In the genomic region with DNA sequence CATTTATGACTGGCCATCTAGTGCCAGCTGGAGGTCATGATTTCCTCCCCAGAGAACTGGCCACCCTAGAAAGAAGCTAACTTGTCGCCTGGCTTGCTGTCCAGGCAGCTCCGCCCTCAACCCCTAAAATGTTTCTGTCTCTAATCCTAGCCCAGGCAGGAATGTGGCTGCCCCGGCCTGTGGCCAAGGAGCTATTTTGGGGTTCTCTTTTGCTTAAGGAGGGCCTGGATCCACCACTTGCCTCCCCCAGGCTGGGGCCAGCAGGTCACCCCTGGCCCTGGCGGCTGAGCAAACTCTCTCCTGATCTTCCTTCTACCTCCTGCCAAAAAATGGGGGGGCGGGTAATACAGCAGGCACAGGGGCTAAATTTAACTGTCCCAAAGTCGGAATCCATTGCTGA, we compare ENCODE assay signal across 9 mouse cellular contexts. TPM values are rescaled to one million over a fixed set of nuclear protein-coding genes. Genes with fewer than 3 reads are reported as not detected.
A peak's percentile ranks its signal among the peaks of the same experiment; 100 is the strongest.
DNase-seq lines count a peak whose midpoint lies in the region; ATAC-seq lines count a peak whose summit lies in the region.
"Had no signal": no experiment of that assay in that cellular context is flagged by ENCODE, and none has a peak within 500 bp of the region (broad histone marks: within the 10 kb centered on the region; RNA-seq: fewer than 3 reads in every experiment).

No protein-coding gene starts in this region.

- peak; percentile 8 to 23 for DNase-seq in spleen, postnatal 10 days (ENCODE audit: low spot score in 2 of 2)
- no peak for DNase-seq in spleen, postnatal 4 days (ENCODE audit: low spot score in 2 of 2)
- DNase-seq in heart, adult 8-10 months (ENCODE audit: low spot score), result peak; percentile 82
- DNase-seq in kidney, postnatal 36 days, result peak; percentile 27 to 52
- peak; percentile 56 for DNase-seq in testis, postnatal 10 days (ENCODE audit: low spot score)
- DNase-seq in frontal cortex, postnatal 25 days (ENCODE audit: low spot score in 2 of 2), result no peak

- ATAC-seq in megakaryocyte, adult 5-6 weeks (ENCODE audit: poor library complexity, severe bottlenecking), result no peak
- no peak for ATAC-seq in frontal cortex, adult (ENCODE audit: low TSS enrichment)

RNA-seq across cellular contexts. Expression of a gene that starts 0.6 kb away (rescaled TPM):
- total RNA-seq in heart, adult 8-10 months (2022), result 100 to 1,000 TPM; 532 to 655 (median 581) TPM
- 2.2 and 5.4 TPM in 2 replicates for total RNA-seq in megakaryocyte, adult 5-6 weeks (2015)
- total RNA-seq in megakaryocyte, adult 5-6 weeks (2017), result 2.7 and 3.1 TPM in 2 replicates

RNA-seq across cellular contexts. Expression of a gene that starts 7.1 kb away (rescaled TPM):
- 10 to 100 TPM; 49.9 to 57.5 (median 54.0) TPM for total RNA-seq in heart, adult 8-10 months (2022)
- total RNA-seq in megakaryocyte, adult 5-6 weeks (2015), result 4.1 and 6.2 TPM in 2 replicates
- total RNA-seq in megakaryocyte, adult 5-6 weeks (2017), result 1.0 and 1.3 TPM in 2 replicates

RNA-seq across cellular contexts. Expression of a gene that starts 11.3 kb away (rescaled TPM):
- total RNA-seq in heart, adult 8-10 months (2022), result 1 to 10 TPM; 5.8 to 9.9 (median 7.8) TPM
- total RNA-seq in megakaryocyte, adult 5-6 weeks (2015), result 0.18 TPM in 1 of 2 replicates, not detected in the other
- 0.04 and 0.07 TPM in 2 replicates for total RNA-seq in megakaryocyte, adult 5-6 weeks (2017)

RNA-seq across cellular contexts. Expression of a gene that starts 28.6 kb away (rescaled TPM):
- total RNA-seq in heart, adult 8-10 months (2022), result not detected
- total RNA-seq in megakaryocyte, adult 5-6 weeks (2015), result not detected in 2 replicates
- total RNA-seq in megakaryocyte, adult 5-6 weeks (2017), result not detected in 2 replicates
- total RNA-seq: common myeloid progenitor, adult 5-6 weeks had no signal

RNA-seq across cellular contexts. Expression of a gene that starts 35.1 kb away (rescaled TPM):
- total RNA-seq in heart, adult 8-10 months (2022), result not detected
- 0.05 TPM in 1 of 2 replicates, not detected in the other for total RNA-seq in megakaryocyte, adult 5-6 weeks (2015)
- total RNA-seq in megakaryocyte, adult 5-6 weeks (2017), result 0.29 TPM in 1 of 2 replicates, not detected in the other

Comparison
In these comparisons a context has a peak if more than half of its experiments do, and no peak if none do; other contexts are left out.
1. DNase-seq: peak in spleen, postnatal 10 days (2 of 2), heart, adult 8-10 months (single experiment), kidney, postnatal 36 days (2 of 2) and testis, postnatal 10 days (single experiment); none in spleen, postnatal 4 days (0 of 2) and frontal cortex, postnatal 25 days (0 of 2).
2. RNA of a gene that starts 0.6 kb away (total RNA-seq): 532 to 655 TPM in heart, adult 8-10 months; 2.2 to 5.4 TPM in megakaryocyte, adult 5-6 weeks; every median in the first group is over 10 times any median in the second.
3. RNA of a gene that starts 7.1 kb away (total RNA-seq): 49.9 to 57.5 TPM in heart, adult 8-10 months; 1.0 to 6.2 TPM in megakaryocyte, adult 5-6 weeks; every median in the first group is over 4 times any median in the second.
4. RNA of a gene that starts 11.3 kb away (total RNA-seq): 5.8 to 9.9 TPM in heart, adult 8-10 months; 0.04 to 0.18 TPM in megakaryocyte, adult 5-6 weeks; every median in the first group is over 4 times any median in the second.